Mouse (Mus musculus): ENCODE data around the gene Gm11214.

The Gm11214 gene

GRCm38 (mm10) chr4:63663279-63663678, at the start of gene Gm11214:
Gene Gm11214, minus strand, starts transcription at chr4:63663379.
- DNase-seq (ENCODE audit: low read depth, low spot score) = no peak

- DNase-seq (ENCODE audit: low read depth, low spot score) = no peak
Observed at GRCm38 (mm10) chr4:63711886-63712285, 48.7 kb upstream of the Gm11214 start.

DNA sequence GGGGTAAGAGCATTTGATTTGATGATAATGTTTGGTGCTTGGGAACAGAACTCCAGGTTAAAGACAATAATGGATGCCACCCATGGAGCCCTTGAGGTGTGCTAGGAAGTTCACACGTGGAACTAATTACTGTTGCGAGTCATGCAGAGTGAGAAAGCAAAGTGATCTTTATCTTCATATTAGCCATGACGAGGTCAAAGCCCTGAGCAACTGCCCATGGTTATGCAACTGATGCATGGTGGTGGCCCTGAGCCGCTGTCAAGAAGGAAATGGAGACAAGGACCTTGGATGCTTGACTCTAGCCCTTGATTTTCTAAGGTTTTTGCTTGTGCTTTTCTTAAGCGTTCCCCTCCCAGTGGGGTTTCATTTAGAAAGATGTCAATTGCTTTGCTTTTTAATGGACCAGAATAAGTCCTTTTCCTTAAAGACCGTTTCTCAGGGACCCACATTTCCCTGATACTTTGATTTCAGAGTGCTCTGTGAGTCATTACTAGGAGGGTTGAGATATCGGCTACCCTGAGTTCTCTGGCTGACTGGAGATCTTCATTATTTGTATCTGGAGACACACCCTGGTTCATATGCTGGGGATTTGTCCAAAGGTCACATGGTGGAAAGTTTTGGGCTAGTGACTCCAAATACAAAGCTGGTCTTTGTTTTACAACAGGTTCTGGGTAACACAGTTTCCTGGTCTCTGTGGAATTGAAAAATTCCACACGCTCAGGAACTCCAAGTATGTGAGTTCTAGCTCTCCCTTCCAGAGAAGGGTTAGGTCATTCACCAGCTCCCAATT, 47.4 kb upstream of the Gm11214 start:
- no peak for DNase-seq (ENCODE audit: low read depth, low spot score)

DNA sequence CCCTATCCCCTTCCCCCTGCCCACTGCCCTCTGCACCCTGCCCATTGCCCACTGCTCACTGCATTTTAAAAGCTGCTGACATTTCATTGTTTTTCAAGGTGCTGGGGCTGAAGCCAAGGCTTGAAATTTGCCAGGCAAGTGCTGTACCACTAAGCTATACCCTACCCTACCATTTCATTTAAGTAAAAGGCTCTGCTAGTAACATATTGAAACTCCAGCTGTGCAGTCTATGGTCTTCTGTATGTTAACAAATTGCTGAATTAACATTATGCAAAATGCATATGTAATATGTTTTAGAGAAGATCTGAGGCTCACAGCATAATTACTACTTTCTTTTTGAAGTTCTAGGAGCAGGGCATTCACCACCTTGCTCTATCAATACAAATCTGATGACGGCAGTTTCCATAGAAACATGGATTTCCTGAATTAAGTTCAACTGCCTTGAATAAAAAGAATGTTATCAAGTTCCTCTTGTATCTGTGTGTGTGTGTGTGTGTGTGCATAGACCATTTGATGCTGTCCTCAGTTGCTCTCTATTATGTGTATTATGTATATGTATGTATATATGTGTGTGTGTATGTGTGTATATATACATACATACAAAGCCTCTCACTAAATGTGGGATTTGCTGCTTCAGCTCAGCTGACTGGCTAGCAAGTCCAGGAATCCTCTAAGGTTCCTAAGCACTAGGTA, 43.2 kb upstream of the Gm11214 start:
- no peak for DNase-seq (ENCODE audit: low read depth, low spot score)

DNA sequence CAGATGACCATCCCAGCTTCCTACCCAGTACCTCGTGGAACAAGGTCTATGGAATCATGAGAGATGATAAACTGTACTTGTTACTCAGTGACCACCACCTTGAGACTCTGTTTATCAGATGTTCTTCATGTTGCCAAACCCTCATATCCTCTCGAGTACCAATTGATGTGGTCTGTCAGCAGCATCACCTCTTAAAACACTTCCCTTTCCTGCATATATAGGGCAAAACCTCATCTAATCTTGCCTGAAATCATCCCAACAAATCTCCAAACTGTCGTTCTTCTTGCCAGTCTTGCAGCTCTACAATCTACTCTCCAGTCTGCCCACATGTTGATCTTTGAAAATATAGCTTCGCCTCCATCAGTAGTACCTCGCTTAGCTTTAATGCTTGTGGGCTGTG, 41.1 kb upstream of the Gm11214 start:
- no peak for DNase-seq (ENCODE audit: low read depth, low spot score)

DNA sequence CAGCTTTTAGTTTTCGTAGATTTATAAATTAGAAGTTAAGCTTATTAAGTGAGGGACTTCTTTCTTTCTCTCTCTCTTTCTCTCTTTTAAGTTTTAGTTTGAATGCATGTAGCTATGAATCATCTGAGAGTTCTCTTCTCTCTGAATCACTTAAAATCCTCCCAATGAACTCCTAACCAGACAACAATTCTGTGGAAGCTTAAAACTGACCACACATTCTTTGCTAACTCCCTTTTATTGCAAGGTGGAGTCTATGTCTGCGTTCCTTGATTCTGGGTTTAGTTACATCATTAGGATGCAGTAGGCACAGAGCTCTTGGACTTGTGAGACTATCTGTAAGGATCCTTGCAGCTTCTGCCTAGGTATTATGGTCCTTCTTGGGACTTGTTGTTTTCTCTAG, 40.5 kb upstream of the Gm11214 start:
- no peak for DNase-seq (ENCODE audit: low read depth, low spot score)

DNA sequence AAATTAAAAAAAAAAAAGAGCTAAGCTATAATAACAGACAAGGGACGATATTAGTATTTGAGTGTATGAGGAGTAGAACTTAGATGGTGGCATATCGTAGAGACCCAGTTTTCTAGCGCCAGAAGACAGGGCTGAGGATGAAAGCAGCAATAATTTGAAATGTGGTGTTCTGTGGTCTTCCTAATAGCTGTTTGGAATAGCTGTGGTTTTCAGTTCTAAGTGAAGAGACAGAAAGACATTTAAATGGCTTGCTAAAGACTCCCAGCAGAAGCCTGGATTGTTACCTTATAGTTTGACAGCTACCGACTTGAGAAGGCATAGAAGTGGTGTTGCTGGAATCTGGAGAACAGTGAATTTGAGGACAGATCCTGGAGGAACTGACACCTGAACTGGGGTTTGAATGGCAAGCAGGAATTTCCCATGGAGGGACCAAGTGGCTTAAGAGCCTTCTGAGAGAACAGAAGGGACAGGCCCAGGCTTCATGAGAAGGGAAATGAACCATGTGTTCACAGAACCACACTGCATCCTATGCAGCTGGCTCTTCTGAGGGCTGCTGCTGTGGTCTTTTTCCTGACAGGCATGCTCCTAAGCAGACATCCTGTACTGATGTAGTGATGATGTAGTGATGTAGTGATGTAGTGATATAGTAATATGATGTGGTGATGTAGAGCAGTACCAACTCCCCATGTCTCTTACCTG, 39.0 kb upstream of the Gm11214 start:
- no peak for DNase-seq (ENCODE audit: low read depth, low spot score)

- DNase-seq (ENCODE audit: low read depth, low spot score) = no peak
Observed at GRCm38 (mm10) chr4:63699749-63700148, 36.6 kb upstream of the Gm11214 start.

GRCm38 (mm10) chr4:63696921-63697320, 33.7 kb upstream of the Gm11214 start:
- no peak for DNase-seq (ENCODE audit: low read depth, low spot score)

- DNase-seq (ENCODE audit: low read depth, low spot score) = no peak
Observed at GRCm38 (mm10) chr4:63692351-63692750, 29.2 kb upstream of the Gm11214 start.

DNA sequence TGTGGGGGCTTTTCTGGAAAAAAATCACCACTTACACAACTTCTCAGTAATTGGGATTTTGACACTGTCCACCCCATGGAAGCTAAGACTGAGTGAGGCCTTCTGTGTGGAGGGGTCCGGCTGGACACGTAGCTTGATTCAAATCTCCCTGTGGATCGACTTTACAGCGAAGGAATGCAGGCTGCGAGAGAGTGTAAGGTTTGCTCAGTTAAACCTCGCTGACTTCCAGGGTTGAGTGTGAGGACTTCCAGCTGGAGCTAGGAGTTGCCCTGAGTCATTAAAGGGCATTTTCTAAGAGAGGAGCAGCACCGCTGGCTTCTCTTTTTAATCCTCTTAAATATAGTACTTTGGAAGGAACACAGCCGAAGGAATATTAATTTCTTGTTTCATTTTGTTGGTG, 24.2 kb upstream of the Gm11214 start:
- DNase-seq (ENCODE audit: low read depth, low spot score) = no peak

- DNase-seq (ENCODE audit: low read depth, low spot score) = peak; percentile 22
Observed at GRCm38 (mm10) chr4:63686157-63686556, 23.0 kb upstream of the Gm11214 start.

DNA sequence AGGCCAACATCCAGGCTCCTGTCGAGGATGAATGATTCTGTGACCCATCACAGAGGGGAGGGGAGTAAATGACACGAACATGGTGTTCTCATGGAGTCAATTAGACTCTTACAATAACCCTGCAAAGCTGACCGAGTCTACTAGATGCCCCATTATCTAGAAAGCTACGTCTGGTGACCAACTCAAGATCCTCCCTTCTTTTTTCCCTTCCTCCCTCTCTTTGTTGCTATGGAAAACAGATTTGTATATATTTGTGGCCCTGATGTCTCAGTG, 22.0 kb upstream of the Gm11214 start:
- DNase-seq (ENCODE audit: low read depth, low spot score) = no peak

- no peak for DNase-seq (ENCODE audit: low read depth, low spot score)
Observed at GRCm38 (mm10) chr4:63684412-63685252, 21.5 kb upstream of the Gm11214 start.

DNA sequence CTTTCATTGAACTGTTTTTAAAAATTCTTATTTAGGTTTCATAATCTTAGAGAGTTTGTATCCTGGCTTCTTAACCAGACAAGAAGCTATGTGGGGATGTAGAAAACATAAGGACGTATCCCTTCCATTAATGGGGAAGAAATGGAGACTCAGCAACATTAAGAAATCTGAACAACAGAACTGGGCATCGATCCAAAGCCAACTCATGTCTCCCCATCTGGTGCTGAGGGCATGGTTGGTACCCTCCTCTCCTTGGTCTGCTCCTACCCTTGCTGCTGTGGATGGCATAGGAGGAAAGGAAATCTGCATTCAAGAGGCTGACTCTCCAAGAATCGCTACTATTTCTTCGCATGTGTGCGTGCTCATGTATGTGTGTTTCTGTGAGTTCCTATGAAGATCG, 20.5 kb upstream of the Gm11214 start:
- DNase-seq (ENCODE audit: low read depth, low spot score) = no peak

DNA sequence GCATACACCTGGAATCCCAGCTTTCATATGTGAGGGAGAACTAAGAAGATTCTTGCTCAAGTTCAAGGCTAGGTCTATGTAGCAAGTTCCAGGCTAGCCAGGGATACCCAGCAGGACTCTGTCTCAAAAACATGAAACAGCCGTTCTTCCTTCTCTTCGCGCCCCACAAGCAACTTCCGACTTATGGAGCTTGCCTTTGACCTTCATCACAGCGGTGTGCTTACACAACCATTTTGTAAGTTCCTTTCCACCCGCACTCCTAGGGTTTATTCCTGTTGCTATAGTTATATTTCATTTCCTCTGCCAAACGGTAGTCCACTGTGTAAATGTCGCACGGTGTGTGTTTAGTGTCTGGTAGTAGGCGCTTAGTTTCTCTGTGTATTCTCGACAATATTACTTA, 19.9 kb upstream of the Gm11214 start:
- DNase-seq (ENCODE audit: low read depth, low spot score) = no peak

DNA sequence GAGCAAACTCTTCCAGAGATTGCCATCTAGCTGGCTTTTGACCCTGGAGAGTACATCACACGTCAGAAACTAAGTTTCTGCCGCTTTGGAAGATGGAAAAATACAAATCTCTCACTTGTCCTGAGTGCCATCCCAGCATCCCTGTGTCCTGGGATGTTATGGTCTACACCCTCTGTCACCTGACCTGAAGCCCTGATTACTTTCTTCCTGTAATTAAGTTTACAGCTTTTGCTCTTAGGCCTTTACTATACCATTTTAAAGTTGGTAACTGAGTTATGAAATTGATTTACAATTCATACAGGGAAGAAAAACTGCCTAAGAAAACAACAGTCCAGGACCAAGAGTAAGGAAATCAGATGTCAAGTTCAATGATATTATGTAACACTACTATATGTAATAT, 19.3 kb upstream of the Gm11214 start:
- DNase-seq (ENCODE audit: low read depth, low spot score) = no peak

- DNase-seq (ENCODE audit: low read depth, low spot score) = no peak
Observed at GRCm38 (mm10) chr4:63681557-63681956, 18.4 kb upstream of the Gm11214 start.

GRCm38 (mm10) chr4:63675128-63675527, 11.9 kb upstream of the Gm11214 start:
- DNase-seq (ENCODE audit: low read depth, low spot score) = no peak

DNA sequence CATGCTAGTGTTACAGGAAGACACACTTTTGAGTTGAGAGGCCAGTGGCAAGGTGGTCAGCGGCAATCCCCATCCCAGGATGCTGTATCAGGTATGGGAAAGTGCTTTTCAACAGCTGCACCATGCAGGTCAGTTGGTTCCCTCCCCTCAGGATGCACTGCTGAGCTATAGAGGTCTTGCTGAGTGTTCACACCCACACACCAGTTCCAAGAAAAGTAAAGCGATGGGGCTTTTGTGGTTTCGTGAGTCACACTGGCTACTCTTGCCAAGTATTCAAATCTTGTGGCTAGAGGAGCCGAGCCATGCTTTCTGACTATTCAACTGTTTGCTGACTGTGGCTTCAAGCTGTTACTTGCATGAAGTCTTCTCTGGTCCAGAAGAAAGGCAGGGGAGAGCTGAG, 5.1 kb upstream of the Gm11214 start:
- DNase-seq (ENCODE audit: low read depth, low spot score) = no peak

DNA sequence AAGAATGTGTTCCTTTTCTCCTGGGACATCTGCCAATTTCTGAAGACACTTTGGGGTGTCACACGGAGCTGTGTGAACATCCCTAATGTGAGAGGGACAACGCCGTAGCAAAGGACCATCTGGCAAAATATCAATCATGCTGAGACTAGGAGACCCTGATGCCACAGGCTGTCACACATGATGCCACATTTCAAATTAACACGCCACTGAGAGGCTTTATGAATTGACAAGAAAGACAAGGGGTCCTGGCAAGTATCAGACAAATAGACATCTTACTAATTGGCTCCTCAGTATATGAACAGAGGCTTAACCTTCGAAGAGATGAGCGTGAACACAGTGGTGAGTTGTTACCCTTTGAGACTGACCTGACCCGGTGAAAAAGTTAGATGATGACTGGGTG, 2.6 kb upstream of the Gm11214 start:
- DNase-seq (ENCODE audit: low read depth, low spot score) = no peak

GRCm38 (mm10) chr4:63661857-63662256, 1.3 kb downstream of the Gm11214 start:
- DNase-seq (ENCODE audit: low read depth, low spot score) = no peak

Measured in retina, adult 2 months (tissue).